Mouse (Mus musculus): Measurements from ENCODE around the gene A830018L16Rik. TPM values are rescaled to one million over a fixed set of nuclear protein-coding genes. Genes with fewer than 3 reads are reported as not detected.

A830018L16Rik gene
- polyA plus RNA-seq, 1 experiment, result not detected

DNA sequence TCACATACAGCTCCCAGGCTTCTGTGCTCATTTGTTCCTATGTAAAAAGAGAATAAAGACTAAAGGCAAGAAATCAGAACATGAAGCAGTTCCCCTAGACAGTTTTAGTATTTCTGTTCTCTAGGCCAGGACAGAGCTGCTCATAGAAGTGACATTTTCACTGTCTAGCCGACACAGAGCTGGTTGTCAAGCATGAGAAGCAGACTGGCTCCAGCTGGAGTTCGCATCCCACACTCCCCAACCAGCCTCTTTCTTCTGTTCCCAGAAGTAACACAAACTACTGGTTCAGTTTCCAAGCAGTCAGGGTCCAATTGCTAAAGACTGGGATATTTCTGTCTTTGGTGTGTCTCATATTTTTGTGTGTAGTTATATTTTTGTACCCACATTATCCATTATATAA lies 336.7 kb downstream of the A830018L16Rik start:
- Histone ChIP-seq H3K27me3 (ENCODE audit: control insufficient read depth, insufficient read depth, insufficient read length) (no peaks in the 10 kb centered on the region), H3K79me2 (ENCODE audit: control insufficient read depth, insufficient read depth) (no peaks in the 10 kb centered on the region), H3K4me3 (no peak overlapping the region), H3ac (ENCODE audit: control insufficient read depth, insufficient read length) (no peak overlapping the region), H3K36me3 (ENCODE audit: control insufficient read depth, insufficient read depth) (no peaks in the 10 kb centered on the region), H3K4me2 (ENCODE audit: low read depth) (no peak overlapping the region)
- no peak for TF ChIP-seq USF1 (IDR thresholded peaks at IDR 0.05; ENCODE audit: low read depth)
- TF ChIP-seq MYOG (IDR thresholded peaks at IDR 0.05; ENCODE audit: control insufficient read depth in 1 of 3, insufficient read depth in 1 of 3, insufficient read length in 2 of 3, low read depth in 2 of 3), result no peak
- no peak for TF ChIP-seq TCF3 (IDR thresholded peaks at IDR 0.05; ENCODE audit: insufficient read length, low read depth)
- no peak for TF ChIP-seq MYOD1 (IDR thresholded peaks at IDR 0.05; ENCODE audit: control insufficient read depth in 1 of 3, insufficient read length in 2 of 3, low read depth in 2 of 3)
- TF ChIP-seq CEBPB (IDR thresholded peaks at IDR 0.05; ENCODE audit: insufficient read depth, poor library complexity, severe bottlenecking), result no peak
- no peak for TF ChIP-seq REST (IDR thresholded peaks at IDR 0.05; ENCODE audit: insufficient read depth, insufficient read length)
- TF ChIP-seq POLR2A (IDR thresholded peaks at IDR 0.05; ENCODE audit: insufficient read length, low read depth), result no peak
- no peak for TF ChIP-seq POLR2AphosphoS2 (IDR thresholded peaks at IDR 0.05; ENCODE audit: insufficient read length, low read depth)
- TF ChIP-seq SRF (IDR thresholded peaks at IDR 0.05; ENCODE audit: control insufficient read depth, insufficient read length, low read depth), result no peak
- TF ChIP-seq E2F4 (IDR thresholded peaks at IDR 0.05; ENCODE audit: insufficient read depth), result no peak
- TF ChIP-seq MAX (IDR thresholded peaks at IDR 0.05; ENCODE audit: low read depth), result no peak
- TF ChIP-seq TCF12 (IDR thresholded peaks at IDR 0.05; ENCODE audit: insufficient read depth, poor library complexity, severe bottlenecking), result no peak

GRCm38 (mm10) chr1:11751996-11752395 lies 338.1 kb downstream of the A830018L16Rik start:
- no peak for TF ChIP-seq POLR2A (IDR thresholded peaks at IDR 0.05; ENCODE audit: insufficient read length, low read depth)
- no peak for TF ChIP-seq USF1 (IDR thresholded peaks at IDR 0.05; ENCODE audit: low read depth)
- TF ChIP-seq SRF (IDR thresholded peaks at IDR 0.05; ENCODE audit: control insufficient read depth, insufficient read length, low read depth), result no peak
- TF ChIP-seq CEBPB (IDR thresholded peaks at IDR 0.05; ENCODE audit: insufficient read depth, poor library complexity, severe bottlenecking), result no peak
- TF ChIP-seq POLR2AphosphoS2 (IDR thresholded peaks at IDR 0.05; ENCODE audit: insufficient read length, low read depth), result no peak
- no peak for TF ChIP-seq REST (IDR thresholded peaks at IDR 0.05; ENCODE audit: insufficient read depth, insufficient read length)
- no peak for TF ChIP-seq MYOG (IDR thresholded peaks at IDR 0.05; ENCODE audit: control insufficient read depth in 1 of 3, insufficient read depth in 1 of 3, insufficient read length in 2 of 3, low read depth in 2 of 3)
- no peak for TF ChIP-seq TCF3 (IDR thresholded peaks at IDR 0.05; ENCODE audit: insufficient read length, low read depth)
- TF ChIP-seq TCF12 (IDR thresholded peaks at IDR 0.05; ENCODE audit: insufficient read depth, poor library complexity, severe bottlenecking), result no peak
- TF ChIP-seq MAX (IDR thresholded peaks at IDR 0.05; ENCODE audit: low read depth), result no peak
- no peak for TF ChIP-seq MYOD1 (IDR thresholded peaks at IDR 0.05; ENCODE audit: control insufficient read depth in 1 of 3, insufficient read length in 2 of 3, low read depth in 2 of 3)
- TF ChIP-seq E2F4 (IDR thresholded peaks at IDR 0.05; ENCODE audit: insufficient read depth), result no peak
- Histone ChIP-seq H3K79me2 (ENCODE audit: control insufficient read depth, insufficient read depth) (no peaks in the 10 kb centered on the region), H3K36me3 (ENCODE audit: control insufficient read depth, insufficient read depth) (no peaks in the 10 kb centered on the region), H3K4me2 (ENCODE audit: low read depth) (no peak overlapping the region), H3ac (ENCODE audit: control insufficient read depth, insufficient read length) (no peak overlapping the region), H3K27me3 (ENCODE audit: control insufficient read depth, insufficient read depth, insufficient read length) (no peaks in the 10 kb centered on the region), H3K4me3 (no peak overlapping the region)

DNA sequence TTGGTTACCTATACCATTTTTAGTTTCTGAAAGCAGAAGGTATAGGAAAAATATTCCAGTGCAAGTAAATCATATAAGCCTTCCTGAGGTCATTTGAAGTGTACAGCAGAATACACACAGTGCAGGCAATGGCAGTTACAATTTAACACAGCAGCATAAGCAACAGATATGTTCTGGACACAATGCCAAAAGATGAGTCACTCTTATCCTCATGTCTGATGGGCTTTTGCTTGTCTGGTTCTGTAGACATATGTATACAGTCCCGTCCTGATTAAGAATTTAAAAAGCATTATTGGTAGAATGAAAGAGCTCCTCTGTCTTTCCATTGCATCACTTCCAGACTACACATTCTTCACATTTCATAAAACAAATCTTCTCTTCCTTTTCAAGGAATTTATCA lies 374.4 kb downstream of the A830018L16Rik start:
- Histone ChIP-seq H3K79me2 (ENCODE audit: control insufficient read depth, insufficient read depth) (no peaks in the 10 kb centered on the region), H3ac (ENCODE audit: control insufficient read depth, insufficient read length) (no peak overlapping the region), H3K4me2 (ENCODE audit: low read depth) (no peak overlapping the region), H3K36me3 (ENCODE audit: control insufficient read depth, insufficient read depth) (no peaks in the 10 kb centered on the region), H3K4me3 (no peak overlapping the region), H3K27me3 (ENCODE audit: control insufficient read depth, insufficient read depth, insufficient read length) (no peaks in the 10 kb centered on the region)
- no peak for TF ChIP-seq TCF12 (IDR thresholded peaks at IDR 0.05; ENCODE audit: insufficient read depth, poor library complexity, severe bottlenecking)
- no peak for TF ChIP-seq POLR2A (IDR thresholded peaks at IDR 0.05; ENCODE audit: insufficient read length, low read depth)
- TF ChIP-seq TCF3 (IDR thresholded peaks at IDR 0.05; ENCODE audit: insufficient read length, low read depth), result no peak
- TF ChIP-seq REST (IDR thresholded peaks at IDR 0.05; ENCODE audit: insufficient read depth, insufficient read length), result no peak
- TF ChIP-seq CEBPB (IDR thresholded peaks at IDR 0.05; ENCODE audit: insufficient read depth, poor library complexity, severe bottlenecking), result no peak
- TF ChIP-seq MAX (IDR thresholded peaks at IDR 0.05; ENCODE audit: low read depth), result no peak
- no peak for TF ChIP-seq POLR2AphosphoS2 (IDR thresholded peaks at IDR 0.05; ENCODE audit: insufficient read length, low read depth)
- TF ChIP-seq SRF (IDR thresholded peaks at IDR 0.05; ENCODE audit: control insufficient read depth, insufficient read length, low read depth), result no peak
- TF ChIP-seq USF1 (IDR thresholded peaks at IDR 0.05; ENCODE audit: low read depth), result no peak
- TF ChIP-seq MYOD1 (IDR thresholded peaks at IDR 0.05; ENCODE audit: control insufficient read depth in 1 of 3, insufficient read length in 2 of 3, low read depth in 2 of 3), result no peak
- TF ChIP-seq E2F4 (IDR thresholded peaks at IDR 0.05; ENCODE audit: insufficient read depth), result no peak
- no peak for TF ChIP-seq MYOG (IDR thresholded peaks at IDR 0.05; ENCODE audit: control insufficient read depth in 1 of 3, insufficient read depth in 1 of 3, insufficient read length in 2 of 3, low read depth in 2 of 3)

- no peaks in the 10 kb centered on the region for H3K36me3 ChIP-seq (ENCODE audit: control insufficient read depth, insufficient read depth)
- H3K4me2 ChIP-seq (ENCODE audit: low read depth), result no peak overlapping the region
- H3K4me3 ChIP-seq, result no peak overlapping the region
- H3K79me2 ChIP-seq (ENCODE audit: control insufficient read depth, insufficient read depth), result no peaks in the 10 kb centered on the region
- TF ChIP-seq E2F4 (IDR thresholded peaks at IDR 0.05; ENCODE audit: insufficient read depth), result no peak
- no peak for TF ChIP-seq MYOG (IDR thresholded peaks at IDR 0.05; ENCODE audit: control insufficient read depth in 1 of 3, insufficient read depth in 1 of 3, insufficient read length in 2 of 3, low read depth in 2 of 3)
- TF ChIP-seq CEBPB (IDR thresholded peaks at IDR 0.05; ENCODE audit: insufficient read depth, poor library complexity, severe bottlenecking), result no peak
- no peak for TF ChIP-seq MAX (IDR thresholded peaks at IDR 0.05; ENCODE audit: low read depth)
- no peak for TF ChIP-seq SRF (IDR thresholded peaks at IDR 0.05; ENCODE audit: control insufficient read depth, insufficient read length, low read depth)
- TF ChIP-seq TCF12 (IDR thresholded peaks at IDR 0.05; ENCODE audit: insufficient read depth, poor library complexity, severe bottlenecking), result no peak
- H3ac ChIP-seq (ENCODE audit: control insufficient read depth, insufficient read length), result no peak overlapping the region
- no peaks in the 10 kb centered on the region for H3K27me3 ChIP-seq (ENCODE audit: control insufficient read depth, insufficient read depth, insufficient read length)
These were observed 378.9 kb downstream of the A830018L16Rik start for GRCm38 (mm10) chr1:11792820-11793219.

All from myocyte (in vitro differentiated cells).